Mouse (Mus musculus): Measurements from ENCODE around the gene Tpsb2.

Gene Tpsb2

DNA sequence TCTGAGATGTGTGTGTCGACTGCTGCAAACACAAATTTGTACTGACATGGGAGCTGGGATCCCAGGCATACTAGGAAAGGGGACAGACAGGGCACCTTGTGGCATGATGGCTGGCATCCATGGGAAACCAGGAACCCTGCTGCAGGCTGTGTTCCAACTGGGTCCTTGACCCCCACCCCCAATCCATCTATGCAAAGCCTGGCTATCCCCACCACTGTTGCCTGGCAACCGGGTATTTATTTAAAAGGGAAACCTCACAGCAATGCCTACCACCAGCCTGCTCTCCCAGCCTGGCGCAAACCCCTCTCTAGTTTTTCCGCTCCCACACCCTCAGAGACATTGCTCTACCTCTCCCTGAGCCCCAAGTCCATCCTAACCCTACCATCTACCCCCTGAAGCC, 41.2 kb downstream of the Tpsb2 start:
- DNase-seq (ENCODE audit: low spot score in 2 of 2): no peak

DNA sequence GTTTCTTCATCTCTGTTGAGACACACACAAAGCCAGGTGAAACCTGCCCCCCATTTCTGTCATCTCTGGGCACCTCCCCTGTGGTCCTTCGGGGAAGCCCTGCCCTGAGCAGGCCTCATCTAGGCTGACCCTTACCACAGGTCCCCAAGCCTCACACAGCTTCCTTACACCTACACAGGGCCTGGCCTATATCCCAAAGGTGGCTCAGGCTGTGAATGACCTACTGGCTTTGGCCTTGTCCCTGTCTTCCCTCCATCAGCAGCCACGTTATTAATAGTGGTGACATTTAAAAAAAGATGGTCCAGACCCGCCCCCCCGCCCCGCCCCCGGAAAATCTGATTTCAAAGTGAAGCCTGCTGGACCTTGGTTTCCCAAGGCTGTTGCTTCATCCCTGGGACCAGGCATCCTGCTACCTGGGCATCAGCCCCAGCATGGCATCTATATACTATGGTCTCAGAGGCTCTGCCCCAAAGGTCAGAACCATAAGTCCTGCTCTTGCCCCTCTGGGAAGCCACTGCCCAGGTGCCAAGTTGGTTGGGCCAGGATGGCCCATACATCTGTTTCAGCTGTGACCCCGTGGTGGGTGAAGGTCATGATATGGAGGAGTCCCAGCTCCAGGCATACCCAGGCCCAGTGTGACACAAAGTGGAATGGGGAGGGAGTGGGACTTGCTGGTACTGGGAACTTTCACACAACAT, 42.3 kb downstream of the Tpsb2 start:
- DNase-seq (ENCODE audit: low spot score in 2 of 2): no peak

DNA sequence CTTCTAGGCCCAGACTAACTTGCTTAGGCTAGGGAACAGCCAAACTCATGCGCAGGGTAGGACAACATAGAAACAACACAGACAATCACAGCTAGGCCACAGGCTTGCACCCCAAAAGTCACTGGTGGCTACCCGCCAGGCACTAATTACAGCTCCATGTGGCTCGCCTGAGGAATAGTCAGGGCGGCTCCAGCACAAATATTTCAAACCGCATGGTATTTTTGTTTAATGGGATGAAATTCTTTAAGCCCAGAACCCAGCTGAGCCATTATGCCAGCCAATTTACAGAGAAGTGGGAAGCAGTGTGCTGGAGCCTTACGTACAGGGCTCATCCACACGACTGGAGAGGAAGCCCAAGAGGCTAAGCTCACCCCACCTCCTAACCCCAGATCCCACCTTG, 43.5 kb downstream of the Tpsb2 start:
- DNase-seq (ENCODE audit: low spot score in 2 of 2): no peak

DNA sequence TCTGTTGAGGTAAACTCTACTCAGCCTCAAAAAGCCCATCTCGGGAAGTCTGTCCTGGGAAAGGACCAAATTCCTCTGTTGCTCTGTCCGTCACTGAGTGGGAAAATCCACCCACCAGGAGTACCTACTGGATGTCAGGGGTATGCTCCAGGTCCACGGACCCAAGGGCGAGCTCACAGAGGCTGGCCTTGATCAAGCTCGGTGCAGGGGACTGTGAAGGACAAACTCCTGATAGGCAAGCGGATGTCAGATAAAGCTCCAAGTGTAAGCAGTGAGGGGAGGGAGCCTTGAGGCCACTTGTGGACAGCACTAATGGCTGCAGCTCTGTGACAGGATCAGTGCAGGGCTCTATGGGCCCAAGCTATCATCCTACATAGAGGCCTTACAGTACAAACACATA, 44.1 kb downstream of the Tpsb2 start:
- DNase-seq (ENCODE audit: low spot score in 2 of 2): no peak

DNA sequence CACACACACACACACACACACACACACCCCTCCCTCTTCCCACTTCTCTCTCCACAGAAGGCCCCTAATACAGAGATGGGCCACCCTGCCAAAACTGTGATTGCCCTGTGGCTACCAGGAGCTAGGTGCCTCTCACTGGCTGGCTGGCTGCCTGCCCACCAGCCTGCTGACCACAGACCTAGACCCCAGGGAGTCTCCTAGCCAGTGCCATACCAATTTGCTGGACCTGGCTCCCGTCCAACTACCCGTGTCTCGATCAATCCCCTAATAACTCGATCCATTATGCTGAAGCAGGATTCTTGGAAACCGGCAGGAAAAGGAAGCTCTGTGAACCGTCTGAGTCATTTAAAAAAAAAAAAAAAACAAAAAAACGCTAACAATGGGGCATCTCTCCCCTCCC, 44.7 kb downstream of the Tpsb2 start:
- DNase-seq (ENCODE audit: low spot score in 2 of 2): no peak

DNA sequence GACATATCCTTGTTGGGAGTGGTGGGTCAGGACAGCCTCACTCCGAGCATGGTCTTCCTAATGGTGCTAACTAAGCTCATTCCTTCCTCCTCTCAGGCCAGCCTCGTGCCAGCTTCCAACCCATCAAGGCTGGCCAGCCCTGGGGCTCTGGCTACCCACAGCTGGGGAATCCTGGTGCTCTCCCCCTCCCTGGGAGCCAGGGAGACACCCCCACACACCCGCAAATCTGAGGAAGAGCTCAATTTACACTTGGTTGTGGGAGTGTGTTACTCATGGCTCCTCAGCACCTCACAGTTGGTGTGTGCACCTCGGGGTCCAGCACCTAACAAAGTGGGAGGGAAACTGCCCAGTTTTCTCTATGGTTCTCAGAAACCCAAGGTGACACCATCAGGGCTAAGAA, 45.1 kb downstream of the Tpsb2 start:
- no peak for DNase-seq (ENCODE audit: low spot score in 2 of 2)

DNA sequence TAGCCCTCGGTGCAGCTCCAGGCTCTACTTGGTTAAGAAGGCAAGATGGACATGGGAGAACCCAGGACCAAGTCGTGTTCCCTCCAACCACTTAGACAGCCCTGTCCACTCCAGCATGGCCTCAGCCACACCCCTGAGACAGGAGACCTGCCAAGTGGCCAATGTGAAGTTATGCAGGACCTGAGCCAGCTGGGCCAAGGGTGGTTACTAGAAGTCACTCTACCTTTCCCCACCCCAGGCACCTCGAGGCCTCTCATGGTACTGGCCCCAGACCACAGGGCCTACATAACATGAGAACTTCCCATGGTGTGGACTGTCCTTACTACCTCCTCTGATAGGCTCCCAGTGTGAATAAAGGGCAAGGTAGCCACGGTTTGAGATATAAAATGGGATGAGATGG, 48.1 kb downstream of the Tpsb2 start:
- no peak for DNase-seq (ENCODE audit: low spot score in 2 of 2)

DNA sequence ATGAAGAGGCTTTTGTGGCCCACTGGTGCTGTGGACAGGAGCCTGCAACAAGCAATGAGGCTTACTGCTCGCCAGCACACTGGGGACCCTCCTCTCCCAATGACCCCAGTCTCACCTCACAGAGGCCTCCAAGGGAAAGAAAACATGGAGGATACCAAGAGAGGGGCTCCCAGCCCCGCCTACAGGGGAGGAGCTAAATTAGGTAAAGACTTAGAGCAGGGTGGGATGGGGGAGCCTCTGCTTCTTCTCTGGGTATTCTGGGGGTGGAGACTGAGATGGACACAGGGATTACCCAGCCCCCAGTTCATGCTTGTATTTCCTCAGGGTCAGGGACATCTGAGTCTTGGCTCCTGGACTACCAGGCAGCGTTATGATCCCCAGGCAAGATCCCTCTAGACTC, 48.8 kb downstream of the Tpsb2 start:
- no peak for DNase-seq (ENCODE audit: low spot score in 2 of 2)

DNA sequence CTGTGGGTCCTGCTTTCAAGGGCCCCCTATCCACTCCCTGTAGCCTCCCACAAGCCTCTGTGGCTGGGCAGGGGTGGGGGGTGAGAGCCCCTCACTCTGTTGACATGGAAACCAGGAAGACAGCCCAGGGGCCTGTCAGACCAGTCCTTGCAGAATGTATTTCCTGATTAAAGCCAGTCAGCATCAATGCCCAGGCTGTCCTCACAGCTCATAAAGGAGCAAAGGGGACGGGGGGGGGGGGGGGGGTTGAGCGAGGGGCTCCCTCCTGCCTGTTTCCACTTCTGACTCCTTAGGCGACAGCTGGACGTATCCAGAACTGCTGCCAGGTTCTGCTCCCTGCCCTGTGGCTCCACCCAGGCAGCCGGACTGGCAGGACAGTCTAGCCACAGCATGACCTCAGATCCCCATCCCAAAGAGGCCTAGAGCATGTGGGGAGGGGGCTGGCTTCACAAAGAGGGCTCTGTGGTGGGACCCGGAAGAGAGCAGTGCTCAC, 49.4 kb downstream of the Tpsb2 start:
- DNase-seq (ENCODE audit: low spot score in 2 of 2): no peak

DNA sequence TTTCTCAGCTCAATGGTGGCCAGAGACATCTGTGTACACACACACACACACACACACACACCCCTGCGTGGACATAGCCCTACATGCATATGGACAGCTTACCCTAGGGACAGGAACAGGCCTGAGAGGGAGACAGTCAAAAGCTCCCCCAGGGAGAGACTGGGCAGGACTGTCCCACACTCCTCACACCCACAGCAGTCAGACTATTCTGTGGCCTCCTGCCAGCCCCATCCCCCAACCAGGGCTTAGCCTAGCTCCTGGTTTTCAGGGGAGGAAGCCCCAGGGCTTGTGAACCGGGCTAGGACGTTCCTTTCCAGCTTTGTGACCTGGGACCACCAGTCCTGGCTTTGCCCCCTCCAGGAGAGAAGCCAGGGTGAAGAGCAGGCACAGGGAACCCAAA, 50.1 kb downstream of the Tpsb2 start:
- no peak for DNase-seq (ENCODE audit: low spot score in 2 of 2)

DNA sequence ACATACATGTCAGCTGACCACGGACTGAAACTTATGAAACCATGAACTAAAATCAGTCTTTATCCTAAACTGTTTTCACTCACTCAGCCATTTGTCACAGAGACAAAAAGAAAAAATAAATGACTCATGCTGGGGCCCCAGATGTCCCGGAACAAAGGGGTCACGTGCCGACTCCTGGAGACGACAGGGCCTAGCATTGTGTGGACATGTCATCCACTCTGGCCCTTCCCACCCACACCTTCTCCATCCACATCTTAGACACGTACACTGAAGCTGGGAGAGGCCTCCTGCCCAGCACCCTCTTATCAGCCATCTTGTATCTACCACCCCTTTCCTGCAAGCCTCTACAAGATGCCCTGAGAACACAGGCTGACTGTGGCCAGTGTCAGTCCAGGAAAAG, 51.9 kb downstream of the Tpsb2 start:
- peak in 1 of 2 experiments; percentile 63 for DNase-seq (ENCODE audit: low spot score in 2 of 2)

All from urinary bladder, adult 18-20 months (tissue).